Mouse (Mus musculus) ES-E14 (cell line): Measurements from ENCODE around the gene Ndufs4. TPM values are rescaled to one million over a fixed set of nuclear protein-coding genes. Genes with fewer than 3 reads are reported as not detected.

Experiments
- DNase-seq: peaks from one replicate; pipeline ENCODE4 v3.0.0-alpha.2; 2013; ENCODE audit warnings: low read depth, low spot score
- H3K27ac ChIP-seq: 2 replicates; pipeline ENCODE4 v1.5.1; 2012; ENCODE audit warnings: low read depth, mild to moderate bottlenecking, low read length, moderate library complexity, mixed read lengths; ENCODE audit not compliant: poor library complexity, insufficient read depth, severe bottlenecking
- H3K36me3 ChIP-seq: 2 replicates; pipeline ENCODE4 v1.6.1; 2012; ENCODE audit warnings: mild to moderate bottlenecking, low read length, moderate library complexity, mixed read lengths; ENCODE audit not compliant: control insufficient read depth, poor library complexity, insufficient read depth, severe bottlenecking
- H3K4me1 ChIP-seq, 2 experiments: fragments of 150-350 bp in 1 of 2; sonication (generic) in 1 of 2; 2 replicates each; pipeline ENCODE4 v1.6.1; 2012; ENCODE audit warnings: low read length in 2 of 2, mild to moderate bottlenecking in 1 of 2, mixed read lengths in 1 of 2; ENCODE audit not compliant: control insufficient read depth in 2 of 2, insufficient read depth in 2 of 2, poor library complexity in 1 of 2
- H3K4me3 ChIP-seq, 2 experiments: fragments of 150-350 bp in 1 of 2; sonication (generic) in 1 of 2; 2 replicates each; pipeline ENCODE4 v1.5.1; 2012; ENCODE audit warnings: low read length in 2 of 2, low read depth in 1 of 2, mild to moderate bottlenecking in 1 of 2, mixed read lengths in 1 of 2; ENCODE audit not compliant: insufficient read depth in 1 of 2, poor library complexity in 1 of 2, severe bottlenecking in 1 of 2
- H3K9ac ChIP-seq: 2 replicates; pipeline ENCODE4 v1.6.1; 2012; ENCODE audit warnings: low read depth, mild to moderate bottlenecking, low read length, mixed read lengths; ENCODE audit not compliant: poor library complexity, insufficient read depth, severe bottlenecking
- H3K9me3 ChIP-seq: fragments of 150-350 bp; sonication (generic); 2 replicates; pipeline ENCODE4 v1.6.1; 2012; ENCODE audit warnings: low read depth, mild to moderate bottlenecking, low read length; ENCODE audit not compliant: control insufficient read depth, insufficient read depth
- CHD2 ChIP-seq: IDR thresholded peaks from 2 replicates; pipeline ENCODE4 v1.6.1; 2014; ENCODE audit warnings: mild to moderate bottlenecking, low read depth, low read length, inconsistent platforms
- HCFC1 ChIP-seq: IDR thresholded peaks from 2 replicates; pipeline ENCODE4 v1.6.1; 2012; ENCODE audit warnings: low read length, inconsistent platforms, borderline replicate concordance; ENCODE audit not compliant: insufficient read depth
- MAFK ChIP-seq: IDR thresholded peaks from 2 replicates; pipeline ENCODE4 v1.6.1; 2014; ENCODE audit warnings: mild to moderate bottlenecking, low read depth, low read length, inconsistent platforms; ENCODE audit not compliant: insufficient read depth
- ZC3H11A ChIP-seq: IDR thresholded peaks from 2 replicates; pipeline ENCODE4 v1.6.1; 2012; ENCODE audit warnings: low read depth, mild to moderate bottlenecking, inconsistent platforms, low read length, borderline replicate concordance
- ZNF384 ChIP-seq: IDR thresholded peaks from 2 replicates; pipeline ENCODE4 v1.6.1; 2012; ENCODE audit warnings: low read depth, low read length, inconsistent platforms
- in situ Hi-C, 2 experiments: fragments of 600-800 bp; cut with MboI; formaldehyde crosslinking; loops; one replicate each; pipeline ENCODE4 v1.15.1; 2025; ENCODE audit warnings: low sequenced_read_pairs in 2 of 2, inconsistent platforms in 1 of 2; ENCODE audit not compliant: unreplicated experiment in 2 of 2
- total RNA-seq: library from RNA; depleted of rRNA; stranded (reverse); fragments of 300-350 nt; gene quantifications from 2 replicates; pipeline ENCODE4 v1.2.3, GENCODE M21; 2012; rRNA removed

Gene Ndufs4
- 265 and 334 TPM in 2 replicates for total RNA-seq

- no peak for TF ChIP-seq ZC3H11A
- no peak for TF ChIP-seq CHD2
- no peak for TF ChIP-seq HCFC1
- TF ChIP-seq ZNF384 = no peak
- no peak for TF ChIP-seq MAFK
- Histone ChIP-seq H3K9me3 (no peaks in the 10 kb centered on the region), H3K4me3 (peak within 1 kb of the TSS; percentile 97 to 99), H3K4me1 (no peaks in the 10 kb centered on the region), H3K9ac (peak within 1 kb of the TSS; percentile 99), H3K27ac (peak within 1 kb of the TSS; percentile 58), H3K36me3 (no peaks in the 10 kb centered on the region)
- in situ Hi-C loops = no loop called here
- DNase-seq = no peak
Measured at GRCm38 (mm10) chr13:114388211-114388965, at the start of gene Ndufs4. Gene Ndufs4, minus strand, starts transcription at chr13:114388258.

- no peaks in the 10 kb centered on the region for H3K4me1 ChIP-seq
- TF ChIP-seq CHD2 = no peak
- no peak for TF ChIP-seq ZC3H11A
- TF ChIP-seq HCFC1 = no peak
- TF ChIP-seq ZNF384 = no peak
- TF ChIP-seq MAFK = no peak
- no peak overlapping the region for H3K27ac ChIP-seq
- H3K9ac ChIP-seq = no peak overlapping the region
- no peak for DNase-seq
- no peaks in the 10 kb centered on the region for H3K36me3 ChIP-seq
- in situ Hi-C loops = no loop called here
- H3K4me3 ChIP-seq = no peak overlapping the region
- H3K9me3 ChIP-seq = no peaks in the 10 kb centered on the region
Measured at GRCm38 (mm10) chr13:114432491-114432890, 44.4 kb upstream of the Ndufs4 start.

- TF ChIP-seq ZC3H11A (no peak), HCFC1 (no peak), CHD2 (no peak), MAFK (no peak), ZNF384 (no peak)
- Histone ChIP-seq H3K9me3 (0 out of 2 replicates have a peak, but pooled peaks cover 2% of the 10 kb centered on the region), H3K9ac (no peak overlapping the region), H3K36me3 (no peaks in the 10 kb centered on the region), H3K4me3 (no peak overlapping the region), H3K4me1 (no peaks in the 10 kb centered on the region), H3K27ac (no peak overlapping the region)
- DNase-seq = no peak
- in situ Hi-C loops = no loop called here
Measured at GRCm38 (mm10) chr13:114425230-114425629, 37.2 kb upstream of the Ndufs4 start.

GRCm38 (mm10) chr13:114420235-114420634, 32.2 kb upstream of the Ndufs4 start:
- Histone ChIP-seq H3K9me3 (0 out of 2 replicates have a peak, but pooled peaks cover 2% of the 10 kb centered on the region), H3K36me3 (no peaks in the 10 kb centered on the region), H3K9ac (no peak overlapping the region), H3K4me3 (no peak overlapping the region), H3K4me1 (no peaks in the 10 kb centered on the region), H3K27ac (no peak overlapping the region)
- TF ChIP-seq MAFK (no peak), ZNF384 (no peak), HCFC1 (no peak), CHD2 (no peak), ZC3H11A (no peak)
- in situ Hi-C loops = no loop called here
- no peak for DNase-seq
